Mouse (Mus musculus) hematopoietic stem cell, adult 5-6 weeks (primary cell): ENCODE results near the gene Plk4. TPM values are rescaled to one million over a fixed set of nuclear protein-coding genes. Genes with fewer than 3 reads are reported as not detected.
"Not testable (repeated sequence)": the region's sequence is repeated elsewhere in the genome, so short reads cannot be mapped to it uniquely, and the experiment has no call there.

Experiments used
- ATAC-seq, 2 experiments: fragments of 125-278 bp in 1 of 2; replicated peaks in 1 of 2; 2 replicates each; pipeline ENCODE4 v1.8.0; 2016 to 2017; ENCODE audit warnings: inconsistent platforms in 2 of 2, mild to moderate bottlenecking in 2 of 2, moderate number of reproducible peaks in 2 of 2, low read depth in 1 of 2, moderate TSS enrichment in 1 of 2; ENCODE audit not compliant: low FRiP score in 2 of 2, poor library complexity in 2 of 2, severe bottlenecking in 2 of 2, insufficient read depth in 1 of 2, low TSS enrichment in 1 of 2
- total RNA-seq: library from RNA; stranded (forward); fragments of 172-1452, 232-1000 nt; gene quantifications from 2 replicates; pipeline ENCODE4 v1.2.3, GENCODE M21; 2017

Plk4 gene
- total RNA-seq: 59.2 and 60.2 TPM in 2 replicates

GRCm38 (mm10) chr3:40799530-40800372, at the start of gene Plk4:
Gene Plk4 (plus strand): TSS chr3:40800019.
- ATAC-seq: peak; percentile 86 to 91

- no peak for ATAC-seq
Observed at GRCm38 (mm10) chr3:40760746-40761145, 39.1 kb upstream of the Plk4 start.

DNA sequence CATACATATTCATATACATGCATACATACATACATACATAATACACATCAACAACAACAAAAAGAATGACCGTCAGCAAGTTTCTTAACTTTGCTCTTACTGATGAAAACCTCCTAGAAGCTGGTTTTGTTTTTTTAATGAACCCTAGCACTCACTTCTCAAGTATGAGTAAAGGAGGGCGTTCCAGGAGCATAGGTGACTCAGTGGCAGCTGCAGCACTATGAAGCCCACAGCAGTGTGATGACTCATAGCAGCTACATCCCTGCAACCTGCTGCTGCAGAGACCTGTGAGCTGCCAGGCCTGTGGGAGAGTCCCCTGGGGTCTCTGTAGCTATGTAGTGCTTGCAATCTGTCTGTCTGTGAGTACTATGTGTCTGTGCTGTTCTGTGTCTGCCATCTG, 38.5 kb upstream of the Plk4 start:
- no peak for ATAC-seq

GRCm38 (mm10) chr3:40793783-40794182, 6.0 kb upstream of the Plk4 start:
- no peak for ATAC-seq

GRCm38 (mm10) chr3:40798054-40798453, 1.8 kb upstream of the Plk4 start:
- no peak for ATAC-seq

DNA sequence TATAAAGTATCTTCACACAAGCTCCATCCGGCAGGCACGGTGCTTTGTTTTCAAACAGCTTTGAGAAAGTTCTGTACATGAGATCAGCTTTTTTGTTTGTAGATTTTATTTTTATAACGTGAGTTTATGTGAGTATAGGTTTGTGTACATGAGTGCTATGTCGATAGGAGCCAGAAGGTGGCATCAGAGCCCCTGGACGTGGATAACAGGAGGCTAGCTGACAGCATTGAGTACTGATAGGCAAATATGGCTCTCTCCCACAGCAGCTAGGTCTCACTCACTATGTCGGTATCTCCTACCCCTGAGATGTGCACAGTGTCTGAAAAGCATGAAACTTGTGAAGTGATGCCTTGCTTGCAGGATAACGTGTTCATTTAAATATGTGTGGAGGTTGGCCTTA, 1.3 kb upstream of the Plk4 start:
- ATAC-seq: peak; percentile 46 to 59

GRCm38 (mm10) chr3:40800373-40800823, 579 bp downstream of the Plk4 start:
- ATAC-seq: peak in 1 of 2 experiments; percentile 27; a peak in 3 of 4 replicates

DNA sequence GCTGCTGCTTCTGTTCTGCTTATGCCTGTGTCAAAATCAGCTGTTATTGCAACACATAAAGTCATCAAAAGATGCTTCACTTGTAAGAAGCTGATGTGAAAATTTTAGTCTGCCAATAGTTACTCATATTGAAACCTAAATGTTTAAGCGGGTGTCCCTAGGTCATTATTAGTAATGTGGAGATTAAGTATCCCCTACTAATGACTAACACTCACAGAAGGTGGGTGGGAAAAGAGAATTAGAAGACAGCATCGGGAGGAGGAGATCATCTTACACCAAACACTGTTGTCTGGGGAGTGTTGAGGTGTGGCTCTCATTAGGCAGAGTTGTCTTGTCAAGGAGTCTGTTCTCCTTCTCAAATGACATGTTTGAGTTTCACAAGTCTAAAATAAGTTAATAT, 7.1 kb downstream of the Plk4 start:
- ATAC-seq: no peak

GRCm38 (mm10) chr3:40808686-40809085, 8.9 kb downstream of the Plk4 start:
- no peak for ATAC-seq

- ATAC-seq: no peak
Observed at GRCm38 (mm10) chr3:40809894-40810293, 10.1 kb downstream of the Plk4 start.

- no peak for ATAC-seq
Observed at GRCm38 (mm10) chr3:40813275-40813674, 13.5 kb downstream of the Plk4 start.

GRCm38 (mm10) chr3:40845521-40845920, 45.7 kb downstream of the Plk4 start:
- not testable (repeated sequence) for ATAC-seq

- peak; percentile 95 to 96 for ATAC-seq
Observed at GRCm38 (mm10) chr3:40846473-40846956, 46.7 kb downstream of the Plk4 start, which contains the start of gene Mfsd8. Gene Mfsd8 (minus strand): TSS chr3:40846886.

DNA sequence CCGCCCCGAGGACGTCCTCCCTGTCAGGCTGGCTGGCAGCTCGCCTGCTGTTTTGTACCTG, 47.0 kb downstream of the Plk4 start, which contains the start of gene Abhd18:
TSS of gene Abhd18 (plus strand) at position 14 of the 61 bp plus-strand sequence.
- ATAC-seq: not testable (repeated sequence)

- ATAC-seq: peak; percentile 29 to 68
Observed at GRCm38 (mm10) chr3:40847018-40847417, 47.2 kb downstream of the Plk4 start.

GRCm38 (mm10) chr3:40847936-40848335, 48.1 kb downstream of the Plk4 start:
- not testable (repeated sequence) for ATAC-seq

GRCm38 (mm10) chr3:40853123-40853738, 53.4 kb downstream of the Plk4 start:
- not testable (repeated sequence) for ATAC-seq
